Comparison of ENCODE assay signal across 22 mouse cellular contexts in genomic region chr1:59450896-59451295, GRCm38 (mm10). TPM values are rescaled to one million over a fixed set of nuclear protein-coding genes. Genes with fewer than 3 reads are reported as not detected.
DNase-seq lines count a peak whose midpoint lies in the region; ATAC-seq and TF ChIP-seq lines count a peak whose summit lies in the region.
"Had no signal": no experiment of that assay in that cellular context is flagged by ENCODE, and none has a peak within 500 bp of the region (broad histone marks: within the 10 kb centered on the region; RNA-seq: fewer than 3 reads in every experiment).

No protein-coding gene starts in this region.

- H3K27ac ChIP-seq in intestine, embryonic 16.5 days (ENCODE audit: low read length), result no peak overlapping the region
- H3K27ac ChIP-seq in intestine, postnatal 0 days (ENCODE audit: low read depth, low read length), result no peak overlapping the region
- H3K27ac ChIP-seq in embryonic facial prominence, embryonic 11.5 days (replicated peaks; ENCODE audit: low read depth, low read length), result peak overlapping the region; percentile 23; the same call in 1 of the 2 replicates
- H3K27ac ChIP-seq in limb, embryonic 11.5 days (replicated peaks; ENCODE audit: low read depth, low read length), result no peak overlapping the region
- H3K27ac ChIP-seq in layer of hippocampus, adult 2 months, result no peak overlapping the region
- H3K27ac ChIP-seq: forebrain, embryonic 13.5 days; heart, adult 2 months; heart, embryonic 15.5 days; midbrain, embryonic 12.5 days had no signal

- 87% methylated on average over 11 of the region's 11 CpGs for WGBS in intestine, embryonic 16.5 days
- 91% methylated on average over 11 of the region's 11 CpGs for WGBS in intestine, postnatal 0 days
- WGBS in embryonic facial prominence, embryonic 11.5 days, result 63% methylated on average over 11 of the region's 11 CpGs
- 78% methylated on average over 11 of the region's 11 CpGs for WGBS in limb, embryonic 11.5 days

- TF ChIP-seq CTCF in intestine, postnatal 0 days (IDR thresholded peaks at IDR 0.05; ENCODE audit: low read depth), result no peak
- no peak for TF ChIP-seq CTCF in E14TG2a.4 (conservative IDR thresholded peaks at IDR 0.05; ENCODE audit: low read length)
- TF ChIP-seq CTCF in layer of hippocampus, adult 2 months (conservative IDR thresholded peaks at IDR 0.05), result no peak

- no peak overlapping the region for H3K9ac ChIP-seq in intestine, embryonic 16.5 days (ENCODE audit: low read depth, low read length)
- no peak overlapping the region for H3K9ac ChIP-seq in intestine, postnatal 0 days (ENCODE audit: low read depth, low read length)
- no peak overlapping the region for H3K9ac ChIP-seq in embryonic facial prominence, embryonic 11.5 days (replicated peaks; ENCODE audit: low read length)
- no peak overlapping the region for H3K9ac ChIP-seq in limb, embryonic 11.5 days (ENCODE audit: low read length)
- H3K9ac ChIP-seq: forebrain, embryonic 13.5 days; heart, embryonic 15.5 days; liver, postnatal 0 days; midbrain, embryonic 12.5 days had no signal

- 0 out of 2 replicates have a peak, but pooled peaks have one; percentile 14 for ATAC-seq in intestine, embryonic 16.5 days
- ATAC-seq in intestine, postnatal 0 days, result no peak
- peak; percentile 10; the same call in 1 of the 2 replicates for ATAC-seq in embryonic facial prominence, embryonic 11.5 days (replicated peaks; ENCODE audit: insufficient number of reproducible peaks, low FRiP score, low TSS enrichment, low read depth)
- ATAC-seq in limb, embryonic 11.5 days (ENCODE audit: insufficient number of reproducible peaks, low FRiP score, low TSS enrichment, low read depth), result peak; percentile 57; the same call in 1 of the 2 replicates
- ATAC-seq: activated CD4-positive, CD25-positive, alpha-beta regulatory T cell, adult 4 months; forebrain, embryonic 13.5 days; liver, postnatal 0 days; Patski had no signal

- peaks cover 26% of the 10 kb centered on the region for H3K4me1 ChIP-seq in intestine, embryonic 16.5 days (ENCODE audit: control insufficient read depth, insufficient read depth, low read length)
- H3K4me1 ChIP-seq in intestine, postnatal 0 days (replicated peaks; ENCODE audit: control insufficient read depth, insufficient read depth, low read length), result 0 out of 2 replicates have a peak, but pooled peaks cover 7% of the 10 kb centered on the region
- H3K4me1 ChIP-seq in E14TG2a.4 (replicated peaks; ENCODE audit: low read depth, low read length), result peaks cover 64% of the 10 kb centered on the region
- H3K4me1 ChIP-seq in embryonic facial prominence, embryonic 11.5 days (ENCODE audit: control insufficient read depth, insufficient read depth, low read length), result no peaks in the 10 kb centered on the region; the same call in none of the 2 replicates
- H3K4me1 ChIP-seq in limb, embryonic 11.5 days (ENCODE audit: control insufficient read depth, insufficient read depth, low read length), result peaks cover 37% of the 10 kb centered on the region

- peaks cover 3% of the 10 kb centered on the region; the same call in 1 of the 2 replicates for H3K9me3 ChIP-seq in intestine, embryonic 16.5 days (ENCODE audit: control insufficient read depth, low read length)
- no peaks in the 10 kb centered on the region for H3K9me3 ChIP-seq in intestine, postnatal 0 days (ENCODE audit: control insufficient read depth)
- H3K9me3 ChIP-seq in E14TG2a.4 (ENCODE audit: low read length), result peaks cover 12% of the 10 kb centered on the region; the same call in 1 of the 2 replicates
- no peaks in the 10 kb centered on the region for H3K9me3 ChIP-seq in embryonic facial prominence, embryonic 11.5 days (replicated peaks; ENCODE audit: control insufficient read depth, low read length)
- H3K9me3 ChIP-seq in limb, embryonic 11.5 days (ENCODE audit: control insufficient read depth, low read length), result no peaks in the 10 kb centered on the region
- H3K9me3 ChIP-seq: forebrain, embryonic 13.5 days; heart, embryonic 15.5 days; midbrain, embryonic 12.5 days had no signal

- H3K4me3 ChIP-seq in intestine, embryonic 16.5 days (ENCODE audit: low read length), result no peak overlapping the region
- no peak overlapping the region for H3K4me3 ChIP-seq in intestine, postnatal 0 days (ENCODE audit: low read depth, low read length)
- H3K4me3 ChIP-seq in E14TG2a.4 (replicated peaks; ENCODE audit: low read length), result peak overlapping the region; percentile 73
- no peak overlapping the region for H3K4me3 ChIP-seq in embryonic facial prominence, embryonic 11.5 days (ENCODE audit: low read depth, low read length)
- no peak overlapping the region for H3K4me3 ChIP-seq in limb, embryonic 11.5 days (ENCODE audit: low read depth, low read length)
- no peak overlapping the region for H3K4me3 ChIP-seq in layer of hippocampus, adult 2 months
- H3K4me3 ChIP-seq: forebrain, embryonic 13.5 days; heart, adult 2 months; heart, embryonic 15.5 days; midbrain, embryonic 12.5 days had no signal

- no peak for DNase-seq in embryonic facial prominence, embryonic 11.5 days (ENCODE audit: low spot score)
- DNase-seq in limb, embryonic 11.5 days (ENCODE audit: low spot score), result no peak
- no peak for DNase-seq in ovary, postnatal 14 days (ENCODE audit: low spot score)
- no peak for DNase-seq in layer of hippocampus, adult 2 months (ENCODE audit: low spot score in 2 of 2)
- DNase-seq: adrenal gland, postnatal 14 days; B cell, adult 2 months; cerebellum, adult 9-11 months; gastrocnemius, postnatal 14 days; heart, adult 2 months; liver; liver, postnatal 0 days; lung, postnatal 10 days; right cerebral cortex, postnatal 4 days; thymus, postnatal 36 days had no signal

- no peak overlapping the region for H3K4me2 ChIP-seq in intestine, embryonic 16.5 days (ENCODE audit: low read depth, low read length)
- H3K4me2 ChIP-seq in intestine, postnatal 0 days (replicated peaks; ENCODE audit: low read depth), result no peak overlapping the region
- no peak overlapping the region for H3K4me2 ChIP-seq in embryonic facial prominence, embryonic 11.5 days (ENCODE audit: low read depth, low read length)
- no peak overlapping the region for H3K4me2 ChIP-seq in limb, embryonic 11.5 days (ENCODE audit: low read depth, severe bottlenecking)
- H3K4me2 ChIP-seq: forebrain, embryonic 13.5 days; heart, embryonic 15.5 days; midbrain, embryonic 12.5 days had no signal

- no peaks in the 10 kb centered on the region for H3K36me3 ChIP-seq in intestine, embryonic 16.5 days (ENCODE audit: control insufficient read depth, insufficient read depth, low read length)
- H3K36me3 ChIP-seq in intestine, postnatal 0 days (ENCODE audit: control insufficient read depth, insufficient read depth), result no peaks in the 10 kb centered on the region
- no peaks in the 10 kb centered on the region for H3K36me3 ChIP-seq in E14TG2a.4 (ENCODE audit: insufficient read depth, low read length)
- H3K36me3 ChIP-seq in embryonic facial prominence, embryonic 11.5 days (replicated peaks; ENCODE audit: control insufficient read depth, insufficient read depth, low read depth, low read length), result no peaks in the 10 kb centered on the region
- no peaks in the 10 kb centered on the region for H3K36me3 ChIP-seq in limb, embryonic 11.5 days (ENCODE audit: control insufficient read depth, insufficient read depth, low read length)
- H3K36me3 ChIP-seq: heart, embryonic 15.5 days; midbrain, embryonic 12.5 days had no signal

- no peaks in the 10 kb centered on the region for H3K27me3 ChIP-seq in intestine, embryonic 16.5 days (replicated peaks; ENCODE audit: control insufficient read depth, insufficient read depth, low read length)
- H3K27me3 ChIP-seq in intestine, postnatal 0 days (replicated peaks; ENCODE audit: control insufficient read depth, insufficient read depth, low read length), result no peaks in the 10 kb centered on the region
- H3K27me3 ChIP-seq in E14TG2a.4 (ENCODE audit: insufficient read depth, low read length), result 0 out of 2 replicates have a peak, but pooled peaks cover 13% of the 10 kb centered on the region
- H3K27me3 ChIP-seq in embryonic facial prominence, embryonic 11.5 days (ENCODE audit: control insufficient read depth, insufficient read depth, low read length), result no peaks in the 10 kb centered on the region
- H3K27me3 ChIP-seq in limb, embryonic 11.5 days (ENCODE audit: control insufficient read depth, insufficient read depth, low read length), result no peaks in the 10 kb centered on the region
- H3K27me3 ChIP-seq: Patski had no signal

RNA-seq across cellular contexts. Expression of gene Fzd7, which starts 31.3 kb away (rescaled TPM):
- polyA plus RNA-seq in intestine, embryonic 16.5 days (2015; fragmentation: Nextera tagmentation; extraction: Ambion mirVana), result 3.4 and 3.8 TPM in 2 replicates
- polyA plus RNA-seq in intestine, postnatal 0 days (2015; fragmentation: Nextera tagmentation; extraction: Ambion mirVana), result 2.6 and 3.0 TPM in 2 replicates
- polyA plus RNA-seq in embryonic facial prominence, embryonic 11.5 days (2014; fragmentation: Nextera tagmentation; extraction: Ambion mirVana), result 19.3 and 21.6 TPM in 2 replicates
- 15.3 and 19.7 TPM in 2 replicates for polyA plus RNA-seq in limb, embryonic 11.5 days (2014; fragmentation: Nextera tagmentation; extraction: Ambion mirVana)
- 1 to 10 TPM; 5.4 to 6.7 TPM for total RNA-seq in layer of hippocampus, adult 2 months (2021)
- polyA plus RNA-seq: activated CD4-positive, CD25-positive, alpha-beta regulatory T cell, adult 4 months had no signal
